Mouse (Mus musculus): ENCODE results near the gene Slc7a5. TPM values are rescaled to one million over a fixed set of nuclear protein-coding genes. Genes with fewer than 3 reads are reported as not detected.
A peak's percentile ranks its signal among the peaks of the same experiment; 100 is the strongest.

The Slc7a5 gene
- polyA plus RNA-seq, 1 experiment from 2014 or later = 26.4 TPM

DNA sequence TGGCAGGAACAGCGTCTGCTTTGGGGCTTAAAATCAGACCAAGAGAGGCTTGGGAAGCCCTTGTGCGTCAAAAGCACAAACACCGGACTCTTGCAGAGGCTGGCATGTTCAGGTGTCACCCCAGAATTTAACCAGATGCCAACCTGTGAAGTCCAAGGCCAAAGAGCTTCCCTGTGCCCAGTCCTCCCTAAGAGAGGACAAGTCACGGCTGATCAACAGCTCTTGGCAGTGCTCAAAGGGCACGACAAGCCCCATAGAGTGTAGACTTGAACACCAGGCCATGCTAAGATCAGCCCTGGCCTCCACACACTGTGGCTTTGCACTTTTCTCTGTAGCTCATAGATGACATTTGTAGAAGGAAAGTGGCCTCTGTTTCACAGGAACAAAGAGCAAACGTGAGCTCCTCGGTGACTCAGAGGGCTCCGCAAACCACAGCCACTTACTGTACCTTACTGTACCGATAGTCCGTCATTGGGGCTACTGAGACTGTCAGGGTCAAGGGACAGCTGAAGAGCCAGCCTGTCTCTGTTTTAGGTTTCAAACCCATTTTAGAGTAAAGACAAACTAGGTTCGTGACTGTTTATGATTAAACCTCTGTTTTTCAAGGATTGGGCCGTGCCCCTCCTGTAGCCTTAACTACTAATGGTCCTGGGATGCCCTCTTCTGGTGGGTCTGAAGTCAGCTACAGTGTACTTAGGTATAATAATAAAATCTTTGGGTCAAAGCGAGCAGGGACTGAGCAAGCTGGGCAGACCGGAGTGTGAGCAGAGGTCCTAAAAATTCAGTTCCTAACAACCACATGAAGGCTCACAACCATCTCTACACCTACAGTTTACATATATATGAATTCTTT lies 25.4 kb upstream of the Slc7a5 start:
- no peak overlapping the region for H3K4me2 ChIP-seq (ENCODE audit: low read length)
- no peaks in the 10 kb centered on the region for H3K36me3 ChIP-seq (ENCODE audit: control insufficient read depth, insufficient read depth, low read length)
- H3K27me3 ChIP-seq (replicated peaks; ENCODE audit: control insufficient read depth, insufficient read depth, low read length) = no peaks in the 10 kb centered on the region
- ATAC-seq (replicated peaks; ENCODE audit: low FRiP score, low TSS enrichment, low read depth) = no peak
- no peaks in the 10 kb centered on the region for H3K9me3 ChIP-seq (ENCODE audit: control insufficient read depth, low read length)
- H3K27ac ChIP-seq (ENCODE audit: low read depth) = no peak overlapping the region
- H3K4me1 ChIP-seq (replicated peaks; ENCODE audit: control insufficient read depth, insufficient read depth, low read length) = 0 out of 2 replicates have a peak, but pooled peaks cover 6% of the 10 kb centered on the region
- DNase-seq (ENCODE audit: low spot score) = no peak
- H3K4me3 ChIP-seq (ENCODE audit: low read depth, low read length) = no peak overlapping the region
- H3K9ac ChIP-seq (ENCODE audit: low read length) = no peak overlapping the region
- WGBS = 82% methylated on average over 14 of the region's 14 CpGs

DNA sequence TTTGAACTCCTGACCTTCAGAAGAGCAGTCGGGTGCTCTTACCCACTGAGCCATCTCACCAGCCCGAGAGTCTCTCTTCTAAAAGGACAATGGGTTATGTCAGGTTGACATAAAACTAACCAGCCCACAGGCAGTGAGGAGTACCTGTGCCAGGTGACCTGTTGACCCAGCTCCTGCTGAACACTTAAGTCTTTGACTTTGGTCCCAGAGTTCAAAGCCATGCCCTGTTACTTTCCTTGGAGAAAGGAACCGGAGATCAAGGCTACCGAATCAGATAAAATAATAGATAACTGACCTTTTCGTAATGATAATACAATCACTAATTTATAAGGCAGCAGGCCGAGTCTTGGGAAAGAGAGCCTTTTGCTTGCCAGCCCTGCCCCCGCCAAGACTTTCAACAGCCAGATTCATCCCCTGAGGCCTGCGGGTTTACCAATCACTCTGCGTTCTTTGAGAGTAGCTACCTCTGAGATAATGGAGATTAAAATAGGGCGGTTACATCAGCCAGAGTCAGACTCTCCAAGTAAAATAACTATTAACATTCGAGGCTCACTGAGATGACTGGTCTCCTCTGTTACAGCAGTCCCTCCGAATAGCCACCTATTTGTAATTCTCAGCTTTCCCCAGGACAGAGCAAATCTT lies 24.7 kb upstream of the Slc7a5 start:
- H3K27ac ChIP-seq (ENCODE audit: low read depth) = no peak overlapping the region
- no peak overlapping the region for H3K9ac ChIP-seq (ENCODE audit: low read length)
- 0 out of 2 replicates have a peak, but pooled peaks cover 6% of the 10 kb centered on the region for H3K4me1 ChIP-seq (replicated peaks; ENCODE audit: control insufficient read depth, insufficient read depth, low read length)
- WGBS = 79% methylated on average over 12 of the region's 12 CpGs
- H3K27me3 ChIP-seq (replicated peaks; ENCODE audit: control insufficient read depth, insufficient read depth, low read length) = no peaks in the 10 kb centered on the region
- H3K9me3 ChIP-seq (ENCODE audit: control insufficient read depth, low read length) = no peaks in the 10 kb centered on the region
- ATAC-seq (replicated peaks; ENCODE audit: low FRiP score, low TSS enrichment, low read depth) (no peak), DNase-seq (ENCODE audit: low spot score) (no peak)
- no peaks in the 10 kb centered on the region for H3K36me3 ChIP-seq (ENCODE audit: control insufficient read depth, insufficient read depth, low read length)
- H3K4me2 ChIP-seq (ENCODE audit: low read length) = no peak overlapping the region
- no peak overlapping the region for H3K4me3 ChIP-seq (ENCODE audit: low read depth, low read length)

DNA sequence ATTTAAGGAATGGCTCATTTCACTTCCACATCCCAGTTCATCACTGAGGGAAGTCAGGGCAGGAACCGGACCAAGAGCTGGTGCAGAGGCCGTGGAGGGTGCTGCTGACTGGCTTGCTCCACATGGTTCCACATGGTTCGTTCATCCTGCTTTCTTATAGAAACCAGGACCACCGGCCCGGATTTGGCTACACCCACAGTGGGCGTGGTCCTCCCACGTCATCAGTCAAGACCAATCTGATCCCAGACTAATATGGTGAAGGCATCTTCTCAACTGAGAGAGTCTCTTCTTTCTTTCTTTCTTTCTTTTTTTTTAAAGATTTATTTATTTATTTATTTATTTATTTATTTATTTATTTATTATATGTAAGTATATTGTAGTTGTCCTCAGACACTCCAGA lies 24.1 kb upstream of the Slc7a5 start:
- H3K9ac ChIP-seq (ENCODE audit: low read length) = no peak overlapping the region
- H3K36me3 ChIP-seq (ENCODE audit: control insufficient read depth, insufficient read depth, low read length) = no peaks in the 10 kb centered on the region
- no peaks in the 10 kb centered on the region for H3K27me3 ChIP-seq (replicated peaks; ENCODE audit: control insufficient read depth, insufficient read depth, low read length)
- no peak overlapping the region for H3K27ac ChIP-seq (ENCODE audit: low read depth)
- H3K4me2 ChIP-seq (ENCODE audit: low read length) = no peak overlapping the region
- no peaks in the 10 kb centered on the region for H3K9me3 ChIP-seq (ENCODE audit: control insufficient read depth, low read length)
- WGBS = 78% methylated on average over 7 of the region's 7 CpGs
- H3K4me3 ChIP-seq (ENCODE audit: low read depth, low read length) = no peak overlapping the region
- no peak for ATAC-seq (replicated peaks; ENCODE audit: low FRiP score, low TSS enrichment, low read depth)
- DNase-seq (ENCODE audit: low spot score) = no peak
- 0 out of 2 replicates have a peak, but pooled peaks cover 6% of the 10 kb centered on the region for H3K4me1 ChIP-seq (replicated peaks; ENCODE audit: control insufficient read depth, insufficient read depth, low read length)

DNA sequence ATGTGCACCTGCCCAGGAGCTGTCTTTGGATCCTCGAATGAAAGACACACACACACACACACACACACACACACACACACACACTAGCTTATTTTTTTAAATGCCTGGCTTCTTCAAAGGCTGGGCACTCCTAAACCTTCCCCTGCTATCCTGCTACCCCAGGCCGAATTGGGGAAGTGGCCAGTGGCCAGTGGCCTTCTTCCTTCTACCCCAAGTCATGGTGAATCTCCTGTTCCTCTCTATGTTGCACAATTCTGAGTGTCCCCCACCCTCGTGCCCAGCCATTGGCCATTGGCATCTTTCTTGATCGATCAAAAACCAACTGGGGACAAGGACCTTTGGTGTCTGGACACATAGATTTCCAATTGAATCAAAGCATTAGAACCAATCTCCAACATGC lies 22.6 kb upstream of the Slc7a5 start:
- no peaks in the 10 kb centered on the region for H3K9me3 ChIP-seq (ENCODE audit: control insufficient read depth, low read length)
- no peak overlapping the region for H3K9ac ChIP-seq (ENCODE audit: low read length)
- no peak for DNase-seq (ENCODE audit: low spot score)
- no peaks in the 10 kb centered on the region for H3K27me3 ChIP-seq (replicated peaks; ENCODE audit: control insufficient read depth, insufficient read depth, low read length)
- no peak overlapping the region for H3K4me2 ChIP-seq (ENCODE audit: low read length)
- H3K4me3 ChIP-seq (ENCODE audit: low read depth, low read length) = no peak overlapping the region
- no peak overlapping the region for H3K27ac ChIP-seq (ENCODE audit: low read depth)
- no peaks in the 10 kb centered on the region for H3K36me3 ChIP-seq (ENCODE audit: control insufficient read depth, insufficient read depth, low read length)
- 0 out of 2 replicates have a peak, but pooled peaks cover 6% of the 10 kb centered on the region for H3K4me1 ChIP-seq (replicated peaks; ENCODE audit: control insufficient read depth, insufficient read depth, low read length)
- no peak for ATAC-seq (replicated peaks; ENCODE audit: low FRiP score, low TSS enrichment, low read depth)
- 86% methylated on average over 4 of the region's 4 CpGs for WGBS

DNA sequence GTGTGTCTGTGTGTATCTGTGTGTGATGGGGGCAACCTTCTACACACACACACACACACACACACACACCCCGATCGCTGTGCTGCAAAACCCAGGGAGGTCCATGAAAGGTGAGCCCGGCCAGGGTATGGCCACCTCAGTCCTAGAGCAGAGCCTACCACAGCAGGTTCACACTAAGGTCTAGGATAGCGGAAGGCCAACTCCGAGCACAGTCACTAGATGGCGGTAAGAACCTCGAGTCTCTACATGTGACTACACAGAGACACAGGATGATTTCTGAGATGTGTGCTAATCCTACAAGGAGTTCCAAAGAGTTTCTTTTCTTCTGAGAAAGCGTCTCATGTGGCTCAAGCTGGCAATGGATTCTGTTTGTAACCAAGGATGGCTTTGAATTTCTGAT lies 19.8 kb upstream of the Slc7a5 start:
- ATAC-seq (replicated peaks; ENCODE audit: low FRiP score, low TSS enrichment, low read depth) (0 out of 2 replicates have a peak, but pooled peaks have one; percentile 7), DNase-seq (ENCODE audit: low spot score) (no peak)
- H3K9ac ChIP-seq (ENCODE audit: low read length) = no peak overlapping the region
- no peaks in the 10 kb centered on the region for H3K36me3 ChIP-seq (ENCODE audit: control insufficient read depth, insufficient read depth, low read length)
- no peaks in the 10 kb centered on the region for H3K9me3 ChIP-seq (ENCODE audit: control insufficient read depth, low read length)
- H3K27ac ChIP-seq (ENCODE audit: low read depth) = no peak overlapping the region
- no peaks in the 10 kb centered on the region for H3K27me3 ChIP-seq (replicated peaks; ENCODE audit: control insufficient read depth, insufficient read depth, low read length)
- H3K4me1 ChIP-seq (replicated peaks; ENCODE audit: control insufficient read depth, insufficient read depth, low read length) = no peaks in the 10 kb centered on the region
- no peak overlapping the region for H3K4me2 ChIP-seq (ENCODE audit: low read length)
- no peak overlapping the region for H3K4me3 ChIP-seq (ENCODE audit: low read depth, low read length)
- WGBS = 36% methylated on average over 8 of the region's 8 CpGs

DNA sequence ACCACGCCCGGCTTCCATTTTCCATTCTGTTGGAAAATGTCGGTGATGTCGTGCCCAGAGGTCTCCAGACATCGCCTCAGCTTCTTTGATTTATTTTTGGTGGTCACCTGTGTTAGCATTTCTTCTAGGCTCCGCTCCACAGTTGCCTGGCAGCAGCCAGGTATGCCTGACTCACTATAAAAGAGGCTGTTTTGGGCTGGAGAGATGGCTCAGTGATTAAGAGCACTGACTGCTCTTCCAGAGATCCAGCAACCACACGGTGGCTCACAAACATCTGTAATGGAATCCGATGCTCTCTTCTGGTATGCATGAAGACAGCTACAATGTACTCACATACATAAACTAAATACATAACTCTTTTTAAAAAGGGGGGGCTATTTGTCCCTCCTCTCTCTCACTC lies 18.8 kb upstream of the Slc7a5 start:
- H3K27ac ChIP-seq (ENCODE audit: low read depth) = no peak overlapping the region
- H3K36me3 ChIP-seq (ENCODE audit: control insufficient read depth, insufficient read depth, low read length) = no peaks in the 10 kb centered on the region
- DNase-seq (ENCODE audit: low spot score) (no peak), ATAC-seq (replicated peaks; ENCODE audit: low FRiP score, low TSS enrichment, low read depth) (no peak)
- no peak overlapping the region for H3K9ac ChIP-seq (ENCODE audit: low read length)
- no peaks in the 10 kb centered on the region for H3K27me3 ChIP-seq (replicated peaks; ENCODE audit: control insufficient read depth, insufficient read depth, low read length)
- H3K4me1 ChIP-seq (replicated peaks; ENCODE audit: control insufficient read depth, insufficient read depth, low read length) = 0 out of 2 replicates have a peak, but pooled peaks cover 3% of the 10 kb centered on the region
- 58% methylated on average over 8 of the region's 8 CpGs for WGBS
- H3K4me2 ChIP-seq (ENCODE audit: low read length) = no peak overlapping the region
- no peaks in the 10 kb centered on the region for H3K9me3 ChIP-seq (ENCODE audit: control insufficient read depth, low read length)
- H3K4me3 ChIP-seq (ENCODE audit: low read depth, low read length) = no peak overlapping the region

DNA sequence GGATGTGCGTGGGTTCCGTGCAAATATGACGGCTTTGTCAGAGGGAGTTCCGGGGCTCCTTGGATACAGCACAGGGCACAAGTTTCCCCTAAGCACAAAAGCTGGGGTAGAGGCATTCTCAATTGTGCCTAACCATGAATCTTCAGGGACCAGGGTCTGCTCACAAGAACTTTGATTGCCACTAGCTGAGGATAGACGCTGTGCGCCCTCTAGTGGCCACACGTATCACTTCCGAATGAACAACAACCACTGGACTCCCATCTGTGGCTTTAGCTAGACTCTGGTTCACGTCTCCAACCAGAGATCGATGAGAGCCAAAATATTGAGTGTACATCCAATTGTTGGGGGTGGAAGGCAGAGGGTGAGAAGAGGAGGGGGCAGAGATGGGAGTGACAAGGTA lies 18.1 kb upstream of the Slc7a5 start:
- WGBS = 33% methylated on average over 10 of the region's 10 CpGs
- H3K9me3 ChIP-seq (ENCODE audit: control insufficient read depth, low read length) = no peaks in the 10 kb centered on the region
- ATAC-seq (replicated peaks; ENCODE audit: low FRiP score, low TSS enrichment, low read depth) (no peak), DNase-seq (ENCODE audit: low spot score) (peak; percentile 91)
- no peak overlapping the region for H3K27ac ChIP-seq (ENCODE audit: low read depth)
- H3K4me1 ChIP-seq (replicated peaks; ENCODE audit: control insufficient read depth, insufficient read depth, low read length) = 0 out of 2 replicates have a peak, but pooled peaks cover 3% of the 10 kb centered on the region
- no peaks in the 10 kb centered on the region for H3K27me3 ChIP-seq (replicated peaks; ENCODE audit: control insufficient read depth, insufficient read depth, low read length)
- no peaks in the 10 kb centered on the region for H3K36me3 ChIP-seq (ENCODE audit: control insufficient read depth, insufficient read depth, low read length)
- no peak overlapping the region for H3K4me3 ChIP-seq (ENCODE audit: low read depth, low read length)
- no peak overlapping the region for H3K4me2 ChIP-seq (ENCODE audit: low read length)
- no peak overlapping the region for H3K9ac ChIP-seq (ENCODE audit: low read length)

DNA sequence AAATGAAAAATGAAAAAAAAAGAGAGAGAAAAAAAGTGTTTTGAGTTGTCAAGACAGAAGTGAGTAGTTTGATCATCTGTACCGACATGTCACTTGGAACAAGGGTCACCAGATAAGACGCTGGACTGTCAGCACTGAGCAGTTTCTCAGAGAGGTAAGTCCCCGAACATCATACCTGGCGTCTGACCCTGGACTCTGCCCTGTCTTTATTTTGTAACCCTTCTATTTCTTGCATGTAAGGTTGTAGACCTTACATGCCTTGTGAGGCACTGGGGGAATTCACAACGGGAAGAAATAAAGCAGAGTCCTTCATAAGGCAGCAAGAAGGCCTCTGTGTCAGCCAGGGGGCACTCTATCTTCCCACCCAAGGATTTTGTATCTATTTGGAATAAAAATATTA lies 17.2 kb upstream of the Slc7a5 start:
- H3K36me3 ChIP-seq (ENCODE audit: control insufficient read depth, insufficient read depth, low read length) = no peaks in the 10 kb centered on the region
- H3K9ac ChIP-seq (ENCODE audit: low read length) = no peak overlapping the region
- ATAC-seq (replicated peaks; ENCODE audit: low FRiP score, low TSS enrichment, low read depth) = no peak
- H3K4me2 ChIP-seq (ENCODE audit: low read length) = no peak overlapping the region
- no peak overlapping the region for H3K4me3 ChIP-seq (ENCODE audit: low read depth, low read length)
- H3K4me1 ChIP-seq (replicated peaks; ENCODE audit: control insufficient read depth, insufficient read depth, low read length) = 0 out of 2 replicates have a peak, but pooled peaks cover 6% of the 10 kb centered on the region
- no peak for DNase-seq (ENCODE audit: low spot score)
- no peak overlapping the region for H3K27ac ChIP-seq (ENCODE audit: low read depth)
- no peaks in the 10 kb centered on the region for H3K27me3 ChIP-seq (replicated peaks; ENCODE audit: control insufficient read depth, insufficient read depth, low read length)
- no peaks in the 10 kb centered on the region for H3K9me3 ChIP-seq (ENCODE audit: control insufficient read depth, low read length)
- WGBS = 77% methylated on average over 5 of the region's 5 CpGs
